Mouse (Mus musculus) heart, adult 8-10 months (tissue): ENCODE measurements around the gene Cldn15. TPM values are rescaled to one million over a fixed set of nuclear protein-coding genes. Genes with fewer than 3 reads are reported as not detected.

Experiments
- DNase-seq: peaks from one replicate; pipeline ENCODE4 v3.0.0; 2022; ENCODE audit warnings: low spot score
- microRNA-seq: library from miRNA; unstranded; fragments of <30 nt; microRNA quantifications from one replicate; pipeline ENCODE4 v1.2.0, GENCODE M21; 2022
- total RNA-seq, 4 experiments: library from RNA; stranded (reverse); gene quantifications; 2 replicates each; pipeline ENCODE4 v1.2.4; 2022

The Cldn15 gene
- total RNA-seq, 4 experiments from 2014 or later, result 5.1 to 8.7 (median 8.0) TPM

DNA sequence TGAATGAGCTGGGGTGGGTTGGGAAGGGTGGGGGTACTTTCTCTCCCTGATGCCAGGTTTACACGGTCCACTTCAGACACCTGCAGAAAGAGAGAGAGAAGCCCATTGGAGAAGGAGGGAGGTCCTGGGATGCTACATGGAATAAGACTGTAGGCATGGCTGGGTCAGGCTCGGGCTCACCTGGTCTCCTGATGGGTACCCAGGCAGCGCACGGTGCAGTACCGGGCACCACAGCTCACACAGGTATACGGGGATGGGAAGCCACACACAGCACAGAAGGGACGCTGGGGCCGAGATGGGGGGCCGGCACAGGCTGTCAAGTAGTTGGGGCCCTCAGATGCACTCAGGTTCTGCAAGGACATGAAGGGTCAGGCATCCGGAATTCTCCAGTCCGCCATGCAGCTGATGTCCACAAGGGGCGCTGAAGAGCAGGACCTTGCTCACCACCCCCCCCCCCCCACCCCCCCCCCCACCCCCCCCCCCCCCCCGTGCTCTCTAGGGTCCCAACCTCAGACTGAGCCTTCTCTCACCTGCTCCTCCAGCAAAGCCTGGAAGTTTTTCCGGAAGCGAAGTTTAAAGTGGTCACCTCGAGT, 16.0 kb downstream of the Cldn15 start:
- DNase-seq, result no peak

DNA sequence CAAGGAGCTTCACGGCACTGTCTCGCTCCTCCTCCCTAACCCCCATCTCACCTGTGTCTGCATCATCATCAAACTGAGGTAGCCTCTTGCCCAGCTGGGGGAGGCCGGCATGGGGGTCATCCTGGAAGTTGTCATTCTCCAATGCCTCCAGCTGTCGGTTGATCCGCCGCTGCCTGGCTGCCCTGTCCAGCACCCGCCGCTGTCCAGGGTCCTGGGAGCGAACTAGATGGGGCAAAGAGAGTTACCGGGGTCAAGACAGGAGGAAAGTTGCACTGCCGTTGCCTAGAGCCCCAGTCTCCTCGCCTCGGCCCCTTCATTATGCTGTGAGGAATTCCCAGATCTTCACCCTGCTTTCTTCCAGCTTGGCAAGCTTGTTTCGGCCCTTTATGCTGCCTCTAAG, 18.4 kb downstream of the Cldn15 start:
- no peak for DNase-seq

DNA sequence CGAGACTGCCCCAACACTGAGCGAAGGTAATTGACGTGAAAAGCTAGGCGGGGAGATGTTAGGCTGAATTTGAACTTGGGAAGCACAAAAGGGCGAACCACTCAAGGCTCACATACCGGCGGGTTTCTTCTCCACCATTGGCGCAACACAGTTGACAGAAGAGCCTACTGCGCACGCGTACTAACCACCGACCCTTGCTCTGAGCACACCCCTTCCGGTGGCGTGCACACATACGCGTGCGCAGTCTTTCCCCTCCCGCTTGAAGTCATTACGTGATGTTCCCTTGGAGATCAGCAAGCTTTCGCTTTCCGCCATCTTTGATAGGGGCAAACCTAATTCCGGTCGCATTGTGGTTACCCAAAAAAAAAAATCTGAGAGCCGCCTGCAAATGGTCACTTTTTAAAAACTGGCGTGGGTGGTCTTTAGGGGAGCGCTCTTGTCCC, 20.3 kb downstream of the Cldn15 start, which contains the start of gene Plod3:
Gene Plod3 (plus strand): TSS at position 325 of the 443 bp plus-strand sequence.
- DNase-seq, result peak; percentile 97

DNA sequence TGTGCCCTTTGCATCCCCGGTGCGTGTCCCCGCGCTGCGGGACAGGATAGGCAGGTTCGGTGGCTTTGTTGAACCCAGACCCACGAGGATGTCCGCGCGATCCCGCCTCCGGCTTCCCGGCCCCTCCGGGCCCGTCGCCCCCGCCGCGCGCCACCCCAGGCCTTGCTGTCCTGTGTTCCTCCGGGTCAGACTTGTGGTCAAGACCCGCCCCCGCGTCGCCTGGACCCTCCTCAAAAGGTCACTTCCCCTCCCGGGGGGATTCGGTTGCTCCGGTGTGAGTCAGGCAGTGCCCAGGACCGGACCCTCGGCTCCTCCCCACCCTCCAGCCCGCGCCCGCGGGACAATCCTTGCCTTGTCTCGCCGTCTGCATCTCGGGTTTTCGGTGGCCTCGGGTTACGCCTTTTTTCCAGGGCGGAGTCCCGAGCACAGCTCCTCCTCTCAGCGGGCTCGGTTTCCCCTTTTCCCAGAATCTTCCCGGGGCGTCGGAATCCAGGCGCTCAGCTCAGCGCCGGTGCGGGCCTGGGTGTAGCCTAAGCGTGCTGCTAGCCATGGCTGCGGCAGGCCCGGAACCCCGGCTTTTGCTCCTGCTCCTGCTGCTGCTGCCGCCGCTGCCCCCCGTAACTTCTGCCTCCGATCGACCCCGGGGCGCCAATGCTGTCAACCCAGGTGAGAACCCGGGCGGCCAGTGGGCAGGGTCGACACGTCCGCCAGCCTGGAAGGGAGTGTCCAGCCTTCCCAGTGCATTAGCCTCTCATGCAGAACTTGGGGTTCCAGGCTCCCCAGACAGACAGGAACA, 20.9 kb downstream of the Cldn15 start:
- peak; percentile 86 for DNase-seq

DNA sequence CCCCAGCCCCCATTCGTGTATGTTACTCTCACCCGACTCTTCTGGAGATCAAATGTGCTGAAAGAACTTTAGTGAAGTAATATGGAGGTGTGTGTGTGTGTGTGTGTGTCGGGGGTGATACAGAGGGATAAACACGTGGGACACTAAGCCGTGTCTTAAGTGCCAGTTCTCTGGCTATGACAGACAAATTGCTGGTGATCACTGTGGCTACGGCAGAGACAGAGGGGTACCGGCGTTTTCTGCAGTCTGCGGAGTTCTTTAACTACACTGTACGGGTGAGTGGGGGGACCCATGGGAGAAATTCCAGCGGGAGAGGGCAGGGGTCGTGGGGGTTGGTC, 21.5 kb downstream of the Cldn15 start, which contains the start of gene Znhit1:
Gene Znhit1 (minus strand): TSS at position 88 of the 338 bp plus-strand sequence.
- no peak for DNase-seq

DNA sequence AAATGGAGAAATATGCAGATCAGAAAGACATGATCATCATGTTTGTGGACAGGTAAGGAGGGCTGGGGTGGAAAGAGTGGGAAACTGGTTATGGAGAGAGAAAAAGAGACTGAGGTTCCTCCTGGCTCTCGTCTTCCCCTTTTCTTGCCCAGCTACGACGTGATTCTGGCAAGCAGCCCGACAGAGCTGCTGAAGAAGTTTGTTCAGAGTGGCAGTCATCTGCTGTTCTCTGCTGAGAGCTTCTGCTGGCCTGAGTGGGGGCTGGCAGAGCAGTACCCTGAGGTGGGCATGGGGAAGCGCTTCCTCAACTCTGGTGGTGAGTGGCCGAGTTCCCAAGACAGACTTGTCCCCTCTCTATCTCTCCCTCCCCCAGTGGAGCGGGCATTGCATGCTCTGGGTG, 22.0 kb downstream of the Cldn15 start:
- DNase-seq, result no peak

DNA sequence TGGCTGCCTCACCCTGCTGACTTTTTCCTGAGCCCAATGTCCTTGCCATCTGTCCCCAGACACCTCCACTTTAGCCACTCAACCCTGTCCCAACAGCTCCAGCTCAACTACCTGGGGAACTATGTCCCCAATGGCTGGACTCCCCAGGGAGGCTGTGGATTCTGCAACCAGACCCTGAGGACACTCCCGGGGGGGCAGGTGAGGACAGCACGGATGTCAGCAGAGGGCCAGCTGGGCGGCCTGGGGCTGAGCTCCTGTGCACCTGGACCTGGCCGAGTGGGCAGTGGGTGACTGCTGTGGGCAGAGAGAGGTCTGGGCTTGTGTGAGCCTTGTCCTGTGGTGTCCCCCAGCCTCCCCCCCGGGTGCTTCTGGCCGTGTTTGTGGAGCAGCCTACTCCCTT, 23.4 kb downstream of the Cldn15 start:
- DNase-seq, result no peak

DNA sequence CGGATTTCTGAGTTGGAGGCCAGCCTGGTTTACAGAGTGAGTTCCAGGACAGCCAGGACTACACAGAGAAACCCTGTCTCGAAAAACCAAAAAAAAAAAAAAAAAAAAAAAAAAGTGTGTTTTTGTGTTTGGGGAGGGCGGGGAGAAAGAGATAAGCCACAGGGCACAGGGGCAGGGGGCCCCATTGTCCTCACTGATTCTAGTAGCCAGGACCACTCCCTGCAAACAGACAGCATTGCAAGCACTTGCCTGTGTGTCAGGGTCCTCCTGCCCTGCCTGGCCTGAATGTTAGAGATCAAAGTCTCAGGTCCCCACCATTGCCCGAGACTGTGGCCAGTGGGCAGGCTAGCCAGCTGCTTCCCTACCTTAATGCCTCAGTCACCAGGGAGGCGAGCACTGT, 33.0 kb downstream of the Cldn15 start:
- DNase-seq, result no peak

DNA sequence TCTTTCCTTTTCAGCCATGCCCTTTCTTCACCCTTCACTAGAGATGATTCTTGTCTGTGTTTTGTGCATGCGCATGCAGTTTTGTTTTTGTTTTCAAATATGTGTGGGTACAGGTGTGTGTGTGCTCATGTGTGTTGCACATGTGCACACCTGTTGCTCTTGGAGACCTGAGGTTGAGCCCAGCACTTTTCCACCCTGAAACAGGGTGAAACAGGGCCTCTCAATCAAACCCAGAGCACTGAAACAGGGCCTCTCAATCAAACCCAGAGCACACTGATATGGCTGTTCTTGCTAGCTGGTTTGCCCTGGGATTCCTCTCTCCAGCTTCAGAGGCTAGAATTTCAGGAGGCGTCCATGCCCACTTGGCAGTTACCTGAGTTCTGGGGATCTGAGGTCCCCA, 34.2 kb downstream of the Cldn15 start:
- no peak for DNase-seq

DNA sequence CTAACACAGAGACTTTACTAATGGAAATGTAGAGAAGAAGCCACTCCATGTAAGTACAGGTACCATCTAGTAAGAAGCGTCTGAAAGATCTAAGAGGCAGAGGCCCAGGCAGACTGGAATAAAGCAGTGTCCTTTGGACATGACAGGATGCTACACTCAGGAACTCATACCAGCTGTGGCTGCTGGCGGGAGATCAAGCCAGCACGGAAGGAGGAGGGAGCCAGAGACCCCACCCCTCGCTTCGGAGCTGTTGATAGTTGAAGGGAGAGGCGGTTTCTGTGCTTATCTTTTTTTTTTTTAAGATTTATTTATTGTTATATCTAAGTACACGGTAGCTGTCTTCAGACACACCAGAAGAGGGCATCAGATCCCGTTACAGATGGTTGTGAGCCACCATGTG, 40.9 kb downstream of the Cldn15 start:
- DNase-seq, result no peak

DNA sequence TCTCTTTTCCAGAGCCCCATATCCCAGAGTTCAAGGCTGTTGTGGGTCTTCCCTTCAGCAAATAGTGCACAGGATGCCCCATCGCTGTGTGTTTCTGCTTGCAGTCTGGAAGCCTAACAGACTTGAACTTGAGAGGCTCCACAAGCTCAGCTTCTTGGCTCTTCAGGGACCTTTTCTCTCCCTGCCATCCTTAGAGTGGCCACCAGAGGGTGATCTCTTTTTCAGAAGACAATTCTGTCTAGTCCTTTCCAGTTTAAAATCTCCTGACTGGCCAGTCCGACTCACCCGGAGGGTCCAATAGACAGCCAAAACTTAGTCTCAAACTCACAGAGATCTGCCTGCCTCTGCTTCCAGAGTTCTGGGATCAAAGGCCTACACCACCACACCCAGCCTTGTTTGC, 43.6 kb downstream of the Cldn15 start:
- no peak for DNase-seq

DNA sequence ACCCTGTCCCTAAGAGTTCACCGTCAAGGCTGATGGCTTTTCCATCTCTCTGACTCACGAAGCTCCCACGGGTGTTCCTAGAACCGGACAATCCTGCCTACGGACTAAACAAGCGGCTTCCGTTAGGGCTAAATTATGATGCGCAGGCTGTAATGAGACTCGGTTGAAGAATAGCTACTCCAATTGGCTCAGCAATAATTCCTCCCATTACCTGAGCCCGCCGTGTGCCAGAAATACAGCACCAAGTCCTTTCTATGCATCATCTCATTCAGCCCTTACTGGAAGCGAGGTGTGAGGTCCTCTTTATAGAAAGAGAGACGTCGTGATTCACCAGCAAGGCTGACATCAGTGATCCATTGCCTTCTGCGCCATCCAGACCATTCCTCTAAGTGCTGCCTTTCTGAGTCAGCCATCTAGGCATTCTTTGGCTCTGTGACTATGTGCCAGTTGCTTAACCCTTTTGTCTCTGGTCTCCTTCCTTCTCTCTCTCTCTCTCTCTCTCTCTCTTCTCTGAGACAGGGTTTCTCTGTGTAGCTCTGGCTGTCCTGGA, 46.1 kb downstream of the Cldn15 start:
- no peak for DNase-seq

DNA sequence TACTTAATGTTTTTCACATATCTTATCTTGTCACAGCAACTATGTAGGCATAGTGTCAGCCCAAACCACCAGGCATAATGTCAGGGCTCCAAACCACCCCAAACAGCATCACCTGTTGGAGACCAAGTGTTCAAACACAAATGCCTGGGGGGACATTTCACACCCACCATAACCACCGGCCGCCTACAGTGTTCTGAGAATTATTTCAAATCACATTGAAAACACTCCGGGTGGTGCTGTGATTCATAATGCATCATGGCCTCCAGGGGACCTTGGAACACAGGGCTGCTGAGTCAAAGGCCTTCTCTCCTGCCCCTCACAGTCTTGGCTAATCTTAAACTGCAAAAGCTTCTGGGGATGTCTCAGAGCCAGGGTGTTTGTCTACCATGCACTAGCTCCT, 49.5 kb downstream of the Cldn15 start:
- no peak for DNase-seq

DNA sequence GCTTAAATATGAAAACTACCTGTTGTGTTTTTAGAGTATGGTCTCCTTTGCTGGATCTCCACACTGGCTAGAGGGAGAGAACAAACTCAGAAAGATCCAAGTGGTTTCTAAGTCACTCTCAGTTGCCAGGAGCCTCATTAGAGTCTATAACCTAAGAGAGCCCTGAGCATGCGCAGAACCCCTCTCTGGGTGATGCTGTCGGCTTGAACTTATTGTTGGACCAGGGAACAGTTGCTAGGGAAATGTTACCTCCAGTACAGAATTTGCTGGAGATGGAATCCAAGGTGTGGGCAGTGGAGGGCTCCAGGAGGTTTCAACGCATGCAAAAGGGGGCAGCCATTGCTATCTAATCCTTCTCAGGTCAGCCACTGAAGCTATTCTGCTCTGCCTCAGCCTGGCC, 57.9 kb downstream of the Cldn15 start:
- DNase-seq, result no peak

DNA sequence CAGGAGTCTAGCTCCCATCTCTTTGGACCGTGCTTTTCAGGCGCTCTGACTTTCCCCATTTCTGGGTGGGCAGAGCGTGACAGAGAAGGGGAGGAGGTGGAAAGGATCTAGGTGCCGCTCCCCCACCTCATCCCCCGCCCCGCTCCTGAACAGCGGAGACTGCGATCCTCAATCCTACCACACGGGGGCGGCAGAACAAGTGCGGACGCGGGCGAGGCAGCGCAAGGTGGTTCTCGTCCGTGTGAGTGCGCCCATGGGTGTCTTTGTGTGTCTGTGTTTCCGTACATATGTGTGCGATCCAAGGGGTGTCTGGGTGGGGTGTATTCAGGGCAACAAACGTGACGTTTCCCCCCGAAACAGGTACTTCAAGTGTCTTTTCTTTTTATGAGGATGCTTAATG, 58.7 kb downstream of the Cldn15 start:
- peak; percentile 63 for DNase-seq

Small RNA genes lying within 50 kb of the gene (microRNA-seq; reads per million reads assigned to microRNA genes)
- 8.4 reads per million, percentile 22 among the genes with 10 or more reads in this experiment for gene Mir702

Other genes starting within 250 kb of the Cldn15 start
- gene Col26a1, start 83.4 kb upstream of the Cldn15 start, total RNA-seq, result under 1 TPM; 0.09 to 0.75 (median 0.40) TPM
- 10 to 100 TPM in 2 of 4 experiments, 1 to 10 TPM in 2; 8.7 to 14.6 (median 10.3) TPM for gene Ift22, start 58.5 kb upstream of the Cldn15 start, total RNA-seq
- 100 to 1,000 TPM; 192 to 210 (median 197) TPM for gene Fis1, start 13.3 kb upstream of the Cldn15 start, total RNA-seq
- 10 to 100 TPM; 28.8 to 35.8 (median 34.9) TPM for gene Plod3, start 20.4 kb downstream of the Cldn15 start, total RNA-seq
- gene Znhit1, start 21.4 kb downstream of the Cldn15 start, total RNA-seq, result 10 to 100 TPM; 65.8 to 76.4 (median 71.6) TPM
- gene Vgf, start 59.8 kb downstream of the Cldn15 start, total RNA-seq, result not detected
- gene Ap1s1, start 79.5 kb downstream of the Cldn15 start, total RNA-seq, result 10 to 100 TPM; 30.2 to 40.5 (median 38.2) TPM
- 10 to 100 TPM; 33.2 to 59.2 (median 47.4) TPM for gene Serpine1, start 105.7 kb downstream of the Cldn15 start, total RNA-seq
- 10 to 100 TPM; 20.2 to 22.1 (median 21.5) TPM for gene Trim56, start 149.6 kb downstream of the Cldn15 start, total RNA-seq
- gene Muc3, start 182.7 kb downstream of the Cldn15 start, total RNA-seq, result not detected
- under 1 TPM in 3 of 4 experiments, not detected in 1; 0.23 to 0.60 (median 0.28) TPM for gene Muc3a, start 245.8 kb downstream of the Cldn15 start, total RNA-seq